Mouse (Mus musculus) embryo, embryonic 11 days (tissue): ENCODE measurements around the gene Cmah.
"Not testable (repeated sequence)": the region's sequence is repeated elsewhere in the genome, so short reads cannot be mapped to it uniquely, and the experiment has no call there.

Source experiments
- DNase-seq: peaks from one replicate; pipeline ENCODE4 v3.0.0-alpha.2; 2015

Cmah gene

DNA sequence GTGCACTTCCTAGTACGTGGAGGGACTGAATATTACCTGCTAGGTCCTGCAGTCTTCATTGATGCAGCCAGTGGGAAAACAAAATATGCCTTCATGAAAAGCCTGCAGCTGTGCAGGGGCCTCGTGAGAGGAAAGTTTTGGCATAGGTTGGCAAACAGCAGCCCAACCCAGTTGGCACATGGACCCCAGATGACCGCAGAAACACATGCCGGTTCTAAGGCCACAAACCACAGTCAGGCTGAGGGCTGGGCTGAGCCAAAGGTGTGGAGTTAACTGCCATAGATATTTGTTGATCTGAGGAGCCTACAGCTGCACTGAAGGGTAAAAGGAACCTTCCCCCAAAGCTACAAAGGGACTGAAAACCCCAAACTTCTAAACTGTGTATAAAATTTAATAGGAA, 14.9 kb downstream of the Cmah start:
- no peak for DNase-seq

DNA sequence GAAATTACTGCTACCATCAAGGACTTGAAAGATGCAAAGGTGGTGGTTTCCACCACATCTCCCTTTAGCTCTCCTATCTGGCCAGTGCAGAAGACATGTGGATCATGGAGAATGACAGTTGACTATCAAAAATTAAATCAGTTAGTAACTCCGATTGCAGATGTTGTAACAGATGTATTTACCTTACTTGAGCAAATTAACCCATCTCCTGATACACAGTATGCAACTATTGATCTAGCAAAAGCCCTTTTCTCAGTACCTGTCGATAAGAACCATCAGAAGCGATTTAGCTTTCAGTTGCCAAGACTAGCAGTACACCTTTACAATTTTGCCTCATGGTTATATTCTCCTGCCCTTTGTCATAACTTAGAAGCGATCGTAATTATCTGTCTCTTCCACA, 25.8 kb downstream of the Cmah start:
- no peak for DNase-seq

DNA sequence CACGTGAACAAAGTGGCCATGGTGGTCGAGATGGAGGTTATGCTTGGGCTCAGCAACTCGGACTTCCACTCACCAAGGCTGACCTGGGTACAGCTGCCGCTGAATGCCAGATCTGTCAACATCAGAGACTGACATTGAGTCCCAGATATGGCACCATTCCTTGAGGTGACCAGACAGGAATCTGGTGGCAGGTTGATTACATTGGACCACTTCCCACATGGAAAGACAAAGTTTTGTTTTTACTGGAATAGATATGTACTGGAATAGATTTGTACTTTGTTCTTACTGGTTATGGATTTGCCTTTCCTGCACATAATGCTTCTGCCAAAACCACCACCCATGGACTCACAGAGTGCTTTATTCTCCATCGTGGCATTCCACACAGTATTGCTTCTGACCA, 27.5 kb downstream of the Cmah start:
- DNase-seq = no peak

DNA sequence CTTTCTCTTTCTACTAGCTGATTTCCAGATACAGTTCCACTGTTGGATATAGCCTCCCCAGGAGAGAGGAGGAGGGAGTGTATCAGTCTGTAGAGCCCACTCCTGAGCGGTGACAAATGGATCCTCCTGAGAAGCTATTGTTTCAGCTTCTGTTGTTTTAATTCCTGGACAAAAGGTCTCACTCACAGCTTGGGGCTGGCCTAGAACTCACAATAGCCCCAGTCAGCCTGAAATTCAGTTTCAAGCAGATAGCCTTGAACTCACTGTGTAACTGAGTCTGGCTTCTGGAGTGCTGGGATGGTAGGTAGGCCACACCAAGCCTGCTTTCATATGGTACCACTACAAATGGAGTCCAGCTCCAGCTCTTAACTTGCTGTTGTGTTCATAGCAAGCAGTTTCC, 32.0 kb downstream of the Cmah start:
- no peak for DNase-seq

DNA sequence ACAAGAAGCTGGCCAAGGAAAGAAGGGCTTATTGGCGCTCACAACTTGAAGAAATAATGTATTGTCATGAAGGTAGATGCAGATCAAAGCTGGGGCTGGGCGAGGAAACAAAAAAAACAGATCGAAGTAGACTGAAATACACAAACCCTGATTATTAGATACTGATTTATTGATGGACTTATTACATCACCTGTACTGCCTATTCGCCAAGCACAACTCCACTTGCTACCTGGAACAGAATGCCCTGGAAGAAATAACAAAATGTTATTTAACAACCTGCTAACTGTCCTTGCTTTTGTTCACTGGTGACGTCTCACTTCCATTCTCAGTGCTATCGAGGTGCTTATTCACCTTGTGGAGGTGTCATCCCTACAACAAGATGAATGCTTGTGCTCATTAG, 38.0 kb downstream of the Cmah start:
- DNase-seq = no peak

DNA sequence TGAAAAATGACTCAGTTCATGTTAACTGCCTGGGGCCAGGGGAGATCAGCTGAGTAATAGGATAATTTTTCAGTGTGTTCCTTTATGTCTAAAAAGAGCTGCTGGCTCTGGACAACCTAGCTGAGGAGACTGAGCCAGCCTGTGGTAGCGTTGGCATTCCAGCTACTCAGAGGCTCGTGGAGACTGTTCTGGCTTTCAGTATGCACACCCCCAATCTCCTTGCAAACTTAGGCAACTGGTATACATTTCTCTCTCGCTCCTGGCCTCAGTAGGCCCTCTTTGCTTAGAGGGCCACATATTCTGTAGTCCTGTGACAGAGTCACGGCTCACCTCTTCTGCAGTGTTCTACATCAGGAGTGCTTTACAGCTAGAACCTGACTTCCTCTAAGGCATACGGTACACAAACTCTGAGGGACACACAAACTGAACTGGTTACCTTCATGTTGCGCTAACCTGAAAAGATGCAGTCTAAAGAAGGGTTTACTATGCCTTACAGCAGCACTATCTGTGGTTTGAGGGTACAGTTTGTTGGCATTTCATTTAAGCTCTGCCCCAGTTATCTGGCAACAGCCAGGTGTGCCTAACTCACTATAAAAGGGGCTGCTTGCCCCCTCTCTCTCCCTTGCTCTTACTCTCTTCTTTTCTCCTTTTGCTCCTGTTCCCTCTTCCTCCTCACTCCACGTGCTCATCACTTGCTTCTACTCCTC, 45.8 kb downstream of the Cmah start:
- no peak for DNase-seq

DNA sequence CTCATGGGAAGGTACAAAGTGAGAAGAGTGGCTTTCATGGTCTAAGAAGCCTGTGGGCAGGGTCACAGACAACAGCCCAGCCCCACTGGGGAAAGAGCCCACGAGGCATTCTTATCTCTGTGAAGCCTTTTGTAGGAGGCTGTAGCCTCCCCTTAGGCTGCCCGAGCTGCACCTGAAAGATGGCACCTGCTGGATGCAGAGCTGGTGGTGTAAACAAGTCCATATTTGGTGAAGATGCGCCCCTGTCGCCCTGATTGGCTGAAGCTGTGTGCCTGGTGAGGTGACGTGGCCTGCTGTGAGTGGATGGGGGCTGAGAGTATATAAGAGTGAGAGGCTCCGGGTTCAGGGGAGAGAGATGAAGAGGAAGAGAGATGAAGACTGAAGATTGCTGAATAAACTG, 47.4 kb downstream of the Cmah start:
- not testable (repeated sequence) for DNase-seq

DNA sequence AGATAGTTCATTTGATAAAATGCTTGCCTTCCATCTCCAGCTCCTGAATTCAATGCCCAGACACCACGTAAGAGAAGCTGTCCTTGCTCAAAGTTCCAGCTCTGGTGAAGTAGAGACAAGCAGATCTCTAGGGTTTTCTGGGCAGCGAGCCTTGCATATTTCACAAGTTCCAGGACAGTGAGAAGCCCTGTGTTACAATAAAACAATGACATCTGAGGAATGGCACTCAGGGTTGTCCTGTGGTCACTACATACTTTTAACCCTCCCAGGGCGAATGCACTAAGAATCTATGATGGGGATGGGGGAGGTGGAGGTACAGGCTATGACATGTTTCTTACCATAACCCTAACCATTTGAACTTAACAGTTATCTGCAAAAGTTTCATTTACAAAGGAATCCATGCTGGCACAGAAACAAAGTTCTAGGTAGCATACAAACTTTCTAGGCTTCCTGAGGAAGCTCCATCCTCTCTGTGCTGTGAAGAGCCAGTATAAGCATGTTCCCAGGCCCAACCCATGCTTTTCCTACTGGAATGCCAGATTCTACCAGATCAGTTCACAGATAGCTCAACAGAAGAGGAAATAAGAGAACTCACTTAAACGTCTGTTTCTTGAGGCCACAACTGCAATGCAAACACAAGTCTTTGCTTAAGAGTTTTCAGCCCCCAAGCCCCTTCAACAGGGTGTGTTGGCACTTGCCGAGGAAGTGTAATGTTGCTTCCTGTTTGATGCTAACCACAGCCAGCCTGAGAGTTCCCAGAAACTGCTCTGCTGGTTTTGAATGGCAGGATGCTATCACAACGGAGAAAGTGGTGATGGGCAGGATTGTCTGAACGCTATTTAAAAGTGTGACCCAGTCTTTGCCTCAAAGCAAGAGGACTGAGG, 48.4 kb downstream of the Cmah start:
- DNase-seq = no peak

DNA sequence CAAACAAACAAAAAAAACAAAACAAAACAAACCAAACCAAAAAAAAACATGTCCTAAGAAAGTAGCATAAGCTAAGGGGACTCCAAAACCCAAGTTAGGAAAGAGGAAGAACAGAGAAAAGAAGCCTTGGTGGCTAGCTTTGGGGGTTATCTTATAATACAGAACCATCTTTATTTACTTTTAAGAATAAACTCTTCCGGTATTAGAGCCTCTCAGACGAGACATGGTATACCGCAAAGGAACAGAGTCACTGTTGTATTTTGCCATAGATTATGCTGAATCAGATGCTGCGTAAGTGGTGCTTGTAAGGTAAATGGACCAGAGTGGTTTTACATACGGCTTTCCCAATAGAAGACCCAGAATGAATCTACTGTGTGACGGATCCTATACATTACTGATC, 53.5 kb downstream of the Cmah start:
- DNase-seq = no peak

DNA sequence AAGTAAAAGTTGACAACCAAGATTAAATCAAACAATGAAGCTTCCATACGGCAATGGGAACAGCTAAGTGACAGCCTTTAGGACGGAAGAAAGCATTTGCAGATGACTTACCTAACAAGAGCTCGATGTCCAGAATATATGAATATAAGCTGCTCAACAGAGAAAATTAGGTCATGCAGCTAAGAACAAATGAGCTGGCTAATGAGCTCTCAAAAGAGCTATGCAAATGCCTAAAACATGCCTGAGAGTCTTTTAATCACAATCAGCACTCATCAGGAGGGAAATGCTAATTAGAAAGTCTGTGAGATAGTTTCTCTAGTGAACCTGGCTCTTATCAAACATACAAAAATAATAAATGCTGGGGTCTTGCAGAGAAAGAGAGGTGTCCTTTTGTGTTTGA, 56.7 kb downstream of the Cmah start:
- no peak for DNase-seq

DNA sequence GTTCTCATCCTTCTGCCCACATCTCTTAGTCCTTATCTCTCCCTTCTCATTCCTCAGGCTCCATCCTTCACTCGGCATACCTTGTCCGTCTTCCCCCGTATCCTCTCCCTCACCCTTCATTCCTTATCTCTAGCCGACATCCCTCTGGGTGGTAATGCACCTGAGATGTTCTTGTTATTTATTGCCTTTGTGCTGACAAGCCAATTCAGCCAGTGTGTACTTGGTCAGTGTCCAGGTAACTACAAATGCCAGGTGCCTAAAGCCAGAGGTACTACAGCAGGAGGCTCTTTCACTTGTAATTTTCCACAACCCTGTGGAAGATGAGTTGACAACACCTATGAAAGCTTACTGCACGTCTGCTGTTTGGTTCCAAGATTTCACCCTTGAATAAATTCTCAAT, 64.7 kb downstream of the Cmah start:
- DNase-seq = no peak

DNA sequence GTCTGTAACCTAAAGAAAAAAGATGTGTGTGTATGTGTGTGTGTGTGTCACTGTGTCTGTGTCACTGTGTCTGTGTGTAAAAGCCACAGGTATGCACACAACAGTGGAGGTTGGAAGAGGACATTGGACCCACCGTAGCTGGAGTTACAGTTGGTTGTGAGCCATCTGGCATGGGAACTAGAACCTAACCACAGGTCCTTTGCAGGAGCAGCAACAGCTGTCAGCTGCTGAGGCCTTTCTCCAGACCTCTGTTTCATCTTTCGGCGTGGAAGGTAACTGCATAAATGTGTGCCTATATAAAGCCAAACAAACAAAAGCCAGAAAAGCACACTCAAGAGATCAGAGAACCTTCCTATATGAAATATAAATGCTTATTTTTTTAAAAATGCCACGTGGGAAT, 65.5 kb downstream of the Cmah start:
- DNase-seq = no peak

DNA sequence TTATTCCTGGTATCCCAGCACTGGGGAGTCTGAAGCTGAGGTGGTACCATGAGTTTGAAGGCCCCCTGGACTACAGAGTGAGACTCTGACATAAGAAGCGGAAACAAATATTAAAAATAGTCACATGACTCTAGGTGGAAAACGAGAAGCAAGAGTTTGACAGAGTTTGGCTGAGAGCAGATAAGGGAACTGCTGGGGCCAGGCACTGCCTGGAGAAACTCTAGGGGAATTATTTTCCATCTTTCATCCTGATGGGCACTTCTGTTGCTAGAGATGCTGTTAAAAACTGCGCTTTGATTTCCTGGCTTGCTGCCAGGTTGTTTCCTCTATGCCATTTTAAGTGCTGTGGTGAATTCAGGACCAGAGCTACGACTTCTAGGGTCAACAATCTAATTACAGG, 65.9 kb downstream of the Cmah start:
- peak; percentile 16 for DNase-seq

DNA sequence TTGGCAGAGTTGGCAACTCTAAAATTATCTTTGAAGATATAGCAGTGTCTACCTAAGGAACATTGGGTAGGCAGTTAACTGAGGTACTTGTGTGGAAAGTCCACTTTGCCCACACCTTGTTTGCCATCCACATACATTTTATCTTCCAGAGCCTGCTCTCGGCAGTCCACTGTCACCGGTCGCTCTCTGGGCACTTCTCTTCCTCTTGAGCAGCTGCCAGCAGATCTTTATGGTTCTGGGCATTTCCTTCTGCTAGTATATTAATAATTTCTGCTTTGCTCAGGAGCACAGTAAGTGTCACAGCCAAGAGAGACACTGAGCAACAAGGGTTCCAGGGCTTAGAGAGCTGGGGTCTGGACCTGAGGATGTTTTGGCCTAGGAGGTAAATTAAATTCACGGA, 68.6 kb downstream of the Cmah start:
- no peak for DNase-seq

DNA sequence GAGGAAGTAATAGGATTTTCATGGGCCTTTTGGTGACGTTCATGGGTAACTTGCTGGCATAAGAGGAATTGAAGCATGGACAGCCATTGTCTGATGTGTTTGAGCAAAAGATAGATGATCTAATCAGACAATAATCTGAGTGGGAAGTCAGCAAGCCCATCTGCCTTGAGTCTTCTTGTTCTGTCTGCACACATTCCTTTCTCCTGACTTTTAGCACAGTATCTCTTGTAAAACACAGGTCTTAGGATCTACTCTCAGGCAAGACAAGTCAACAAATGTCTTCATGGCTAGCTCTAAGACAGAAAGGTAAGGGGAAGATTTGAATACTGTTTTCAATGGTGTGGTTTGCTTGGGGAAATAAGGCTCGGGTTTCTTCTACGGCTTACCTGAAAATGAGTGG, 70.0 kb downstream of the Cmah start:
- DNase-seq = no peak

DNA sequence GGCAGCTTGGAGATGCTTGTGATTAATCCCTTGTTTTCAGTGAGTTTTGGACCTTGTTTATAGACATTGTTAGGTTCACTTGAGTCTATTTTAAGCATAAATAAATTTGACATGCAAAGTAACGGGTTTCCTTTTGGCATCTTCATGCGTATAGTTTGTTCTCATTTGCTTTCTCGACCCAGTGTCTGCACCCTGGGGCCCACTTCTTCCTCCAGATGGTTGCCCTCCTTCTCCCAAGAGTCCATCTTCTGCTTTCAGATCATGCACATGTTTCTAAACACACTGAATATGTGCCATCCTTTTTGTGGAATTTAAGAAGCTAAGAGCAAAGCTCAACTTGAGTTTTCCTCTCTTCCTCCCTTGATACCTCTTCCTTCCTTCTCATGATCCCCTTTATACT, 71.3 kb downstream of the Cmah start:
- no peak for DNase-seq

DNA sequence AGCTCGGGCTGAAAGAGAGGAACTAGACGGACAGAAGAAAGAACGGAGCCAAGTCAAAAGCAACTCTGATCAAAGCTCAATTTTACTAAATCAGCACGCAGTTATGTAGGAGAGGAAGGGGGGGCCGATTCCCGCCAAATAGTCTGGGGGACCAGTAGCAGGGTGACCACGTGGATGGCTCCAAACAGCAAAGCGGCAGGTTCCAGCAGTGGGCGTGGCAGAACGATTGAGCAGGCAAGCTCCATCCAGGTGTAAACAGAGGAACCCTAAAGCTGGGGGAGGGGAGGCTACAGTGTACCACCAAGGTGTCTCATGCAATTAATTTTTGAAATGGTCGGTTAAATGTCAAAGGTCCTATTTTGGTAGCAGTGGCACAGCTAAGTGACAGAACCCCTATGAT, 74.6 kb downstream of the Cmah start:
- not testable (repeated sequence) for DNase-seq

DNA sequence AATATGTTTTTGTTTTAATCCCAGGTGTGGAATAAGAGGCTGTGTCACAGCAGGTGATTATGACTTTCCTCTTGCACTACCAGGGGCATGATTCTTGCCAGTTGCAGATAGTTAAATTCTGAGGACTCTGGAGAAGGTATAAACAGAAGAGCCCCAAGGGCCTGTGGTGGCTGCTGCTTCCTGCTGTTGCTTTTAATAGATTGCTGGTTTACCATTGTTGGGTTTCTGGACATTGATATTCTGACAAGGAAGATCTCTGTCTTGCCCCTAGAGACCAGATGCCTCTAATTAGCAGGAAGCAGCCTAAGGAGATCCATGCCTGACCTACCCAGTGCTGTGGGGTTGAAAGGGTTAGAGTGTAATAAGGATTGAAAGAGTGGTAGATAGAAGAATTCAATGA, 75.8 kb downstream of the Cmah start:
- no peak for DNase-seq

DNA sequence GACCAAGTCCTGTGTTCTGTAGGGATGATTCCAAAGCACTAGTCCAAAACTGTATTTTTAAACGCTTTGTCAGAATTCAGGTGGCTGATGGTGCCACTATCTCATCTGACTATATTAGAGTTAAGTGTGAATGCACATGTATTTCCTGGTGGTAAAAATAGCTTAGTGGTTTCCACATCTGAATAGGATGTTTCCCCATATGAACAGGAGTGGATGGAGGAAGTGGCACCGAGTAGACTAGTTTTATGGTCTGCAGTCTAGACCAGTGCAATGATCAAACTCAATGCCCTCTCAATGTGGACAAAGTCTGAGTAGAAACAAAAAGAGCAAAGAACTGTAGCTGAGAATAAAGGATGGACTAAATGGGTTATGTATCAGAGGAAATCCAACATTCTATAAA, 79.6 kb downstream of the Cmah start:
- DNase-seq = no peak

DNA sequence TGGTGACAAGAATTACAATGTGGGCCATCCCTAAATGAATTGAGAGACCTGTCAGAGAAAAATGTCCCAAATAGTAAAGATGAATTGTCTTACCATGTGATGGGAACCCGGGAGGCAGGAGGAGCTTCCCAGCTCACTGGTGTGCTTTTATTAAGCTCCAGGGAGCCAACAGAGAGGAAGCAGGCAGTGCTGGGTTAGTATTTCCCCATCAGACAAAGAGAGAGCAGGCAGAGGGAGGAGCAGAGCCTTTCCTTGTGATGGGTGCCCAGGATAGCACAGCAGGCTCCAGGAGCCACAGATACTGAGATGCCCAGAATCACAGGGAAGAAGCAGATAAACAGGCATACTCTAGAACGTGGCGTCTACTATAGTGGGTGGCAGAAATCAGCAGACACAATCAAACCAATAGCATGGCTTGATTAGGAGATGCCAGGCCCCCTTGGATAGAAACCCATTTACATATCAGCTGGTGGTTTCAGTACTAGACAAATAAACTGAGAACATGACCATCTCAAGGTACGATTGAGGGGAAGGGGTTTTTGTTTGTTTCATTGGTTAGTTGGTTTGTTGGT, 87.5 kb downstream of the Cmah start:
- no peak for DNase-seq

DNA sequence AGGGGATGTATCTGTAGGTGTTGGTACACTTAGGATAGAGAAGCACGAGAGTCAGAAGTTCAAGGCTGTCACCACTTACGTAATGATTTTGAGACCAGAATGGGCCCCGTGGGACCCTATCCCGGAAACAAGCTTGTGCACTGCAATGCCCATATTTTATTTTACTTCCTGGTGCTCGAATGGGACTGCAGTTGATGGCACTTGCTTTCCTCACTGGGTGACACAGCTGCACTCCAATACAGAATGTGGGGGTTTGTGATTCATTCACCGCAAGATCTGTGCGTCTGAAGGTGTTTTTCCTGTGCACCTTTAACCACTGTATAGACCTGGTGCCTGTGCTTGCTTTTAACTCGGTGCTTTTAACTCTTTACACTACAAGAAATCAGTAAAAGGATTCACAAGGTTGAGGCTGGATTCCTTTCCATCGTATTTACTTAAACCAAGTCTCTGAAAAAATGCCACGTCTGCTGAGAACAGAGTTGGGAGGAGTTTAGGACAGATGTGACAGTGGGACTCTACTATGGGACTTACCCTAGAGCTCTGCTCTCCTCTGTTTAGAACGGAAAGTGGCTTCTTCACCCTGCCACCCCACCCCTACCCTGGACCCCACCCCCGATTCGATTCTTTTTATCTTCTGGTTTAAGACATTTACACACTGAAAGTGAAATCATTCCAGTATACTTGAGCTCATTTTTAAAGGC, 88.5 kb downstream of the Cmah start:
- DNase-seq = no peak

DNA sequence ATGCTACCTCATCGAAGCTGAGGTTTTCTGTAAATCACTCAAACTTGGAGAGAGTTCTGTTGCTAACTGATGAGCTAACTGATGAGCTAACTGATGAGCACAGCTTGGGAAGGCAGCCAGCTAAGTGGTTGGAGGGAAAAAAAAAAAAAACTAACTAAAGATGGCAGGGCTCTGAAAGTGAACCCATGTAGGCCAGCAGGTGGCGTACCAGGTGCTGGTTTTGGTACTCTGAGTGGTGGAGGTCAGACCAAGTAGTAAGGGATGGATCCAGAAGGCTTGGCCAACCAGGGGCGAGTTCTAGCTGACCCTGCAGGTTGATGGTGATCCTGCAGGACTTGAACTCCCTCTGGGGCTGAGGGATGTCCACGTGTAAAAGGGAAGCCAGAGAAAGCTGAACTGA, 89.2 kb downstream of the Cmah start:
- DNase-seq = peak; percentile 54

DNA sequence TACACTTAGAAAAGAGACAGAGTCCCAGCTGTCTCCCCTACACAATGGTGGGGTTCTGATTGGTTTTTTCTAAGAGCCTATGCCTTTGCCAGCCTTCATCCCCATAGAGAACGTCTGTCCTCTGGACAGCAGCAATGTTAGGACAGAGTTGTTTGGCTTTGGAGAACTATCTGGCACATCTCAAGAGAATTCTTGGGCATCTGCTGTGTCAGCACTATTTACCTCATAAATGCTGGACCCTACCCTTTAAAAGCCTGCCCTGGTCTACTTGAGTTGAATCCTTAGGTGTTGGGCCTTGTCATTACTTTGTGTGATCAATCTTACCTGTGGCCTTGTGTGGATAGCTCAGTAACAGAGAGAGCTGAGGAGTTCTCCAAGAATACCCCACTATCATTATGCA, 90.8 kb downstream of the Cmah start:
- no peak for DNase-seq

DNA sequence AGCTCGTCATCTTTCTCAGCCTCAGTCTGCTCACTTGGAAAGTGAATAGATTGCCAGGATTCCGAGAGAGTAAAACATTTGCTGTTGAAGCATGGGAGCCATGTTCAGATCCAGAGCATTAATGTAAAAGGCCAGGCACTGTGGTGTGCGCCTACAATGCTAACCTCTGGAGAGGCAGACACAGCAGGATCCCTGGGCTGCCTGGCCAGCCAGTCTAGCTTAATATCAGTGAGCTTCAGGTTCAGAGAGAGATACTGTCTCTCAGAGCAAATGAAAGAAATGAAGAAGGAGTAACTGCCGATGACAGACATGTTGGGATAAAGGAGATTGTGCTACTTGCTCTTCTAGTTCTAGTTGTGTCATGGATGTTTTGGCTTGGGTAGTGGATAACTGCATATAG, 91.6 kb downstream of the Cmah start:
- no peak for DNase-seq
